Mouse (Mus musculus) 3T3-L1 (cell line): ENCODE measurements around the gene Bpifa3.
"Not testable (repeated sequence)": the region's sequence is repeated elsewhere in the genome, so short reads cannot be mapped to it uniquely, and the experiment has no call there.

Experiments used
- DNase-seq: peaks from one replicate; pipeline ENCODE4 v3.0.0-alpha.2; 2015; ENCODE audit warnings: low read depth, low spot score

Gene Bpifa3

GRCm38 (mm10) chr2:154130120-154130519 is at the start of gene Bpifa3:
Bpifa3 (plus strand) TSS chr2:154130336.
- no peak for DNase-seq

- peak; percentile 8 for DNase-seq
These were observed 32.4 kb upstream of the Bpifa3 start for GRCm38 (mm10) chr2:154097734-154098133.

GRCm38 (mm10) chr2:154117381-154117780 is 12.8 kb upstream of the Bpifa3 start:
- no peak for DNase-seq

GRCm38 (mm10) chr2:154142580-154142979 is 12.4 kb downstream of the Bpifa3 start, which contains the start of gene Bpifa1:
Bpifa1 (plus strand) TSS chr2:154142880.
- no peak for DNase-seq

GRCm38 (mm10) chr2:154143735-154144134 is 13.6 kb downstream of the Bpifa3 start:
- DNase-seq = no peak

GRCm38 (mm10) chr2:154147496-154147895 is 17.4 kb downstream of the Bpifa3 start:
- DNase-seq = no peak

GRCm38 (mm10) chr2:154158433-154158832 is 28.3 kb downstream of the Bpifa3 start:
- peak; percentile 59 for DNase-seq

GRCm38 (mm10) chr2:154162307-154162706 is 32.2 kb downstream of the Bpifa3 start, which contains the start of gene Bpifa5:
Bpifa5 (plus strand) TSS chr2:154162607.
- DNase-seq = no peak

GRCm38 (mm10) chr2:154163306-154163705 is 33.2 kb downstream of the Bpifa3 start:
- DNase-seq = no peak

GRCm38 (mm10) chr2:154169172-154169571 is 39.0 kb downstream of the Bpifa3 start:
- DNase-seq = no peak

GRCm38 (mm10) chr2:154171621-154172020 is 41.5 kb downstream of the Bpifa3 start:
- no peak for DNase-seq

- DNase-seq = peak; percentile 66
These were observed 43.2 kb downstream of the Bpifa3 start for GRCm38 (mm10) chr2:154173313-154173712.

- DNase-seq = not testable (repeated sequence)
These were observed 51.8 kb downstream of the Bpifa3 start for GRCm38 (mm10) chr2:154181900-154182299.

- peak; percentile 16 for DNase-seq
These were observed 52.9 kb downstream of the Bpifa3 start for GRCm38 (mm10) chr2:154183061-154183460.

GRCm38 (mm10) chr2:154185319-154185718 is 55.2 kb downstream of the Bpifa3 start:
- no peak for DNase-seq

- DNase-seq = peak; percentile 22
These were observed 55.6 kb downstream of the Bpifa3 start for GRCm38 (mm10) chr2:154185748-154186147.

- peak; percentile 60 for DNase-seq
These were observed 57.3 kb downstream of the Bpifa3 start for GRCm38 (mm10) chr2:154187468-154187867.
